Mouse (Mus musculus) left cerebral cortex, postnatal 25 days (tissue): Measurements from ENCODE around the gene Nme2. TPM values are rescaled to one million over a fixed set of nuclear protein-coding genes. Genes with fewer than 3 reads are reported as not detected.

ENCODE experiments used
- DNase-seq, 2 experiments: peaks; one replicate each; pipeline ENCODE4 v3.0.0; 2022; ENCODE audit warnings: low spot score in 2 of 2, mixed read lengths in 1 of 2
- intact Hi-C: fragments of 180-260 bp; cut with DNase I; formaldehyde crosslinking; loops from one replicate; pipeline ENCODE4 v1.15.1; 2025
- total RNA-seq, 2 experiments: library from RNA; stranded (reverse); gene quantifications; 2 replicates each; pipeline ENCODE4 v1.2.3; 2021

Nme2 gene
- total RNA-seq, 2 experiments from 2014 or later, result 63.4 to 79.0 TPM

DNA sequence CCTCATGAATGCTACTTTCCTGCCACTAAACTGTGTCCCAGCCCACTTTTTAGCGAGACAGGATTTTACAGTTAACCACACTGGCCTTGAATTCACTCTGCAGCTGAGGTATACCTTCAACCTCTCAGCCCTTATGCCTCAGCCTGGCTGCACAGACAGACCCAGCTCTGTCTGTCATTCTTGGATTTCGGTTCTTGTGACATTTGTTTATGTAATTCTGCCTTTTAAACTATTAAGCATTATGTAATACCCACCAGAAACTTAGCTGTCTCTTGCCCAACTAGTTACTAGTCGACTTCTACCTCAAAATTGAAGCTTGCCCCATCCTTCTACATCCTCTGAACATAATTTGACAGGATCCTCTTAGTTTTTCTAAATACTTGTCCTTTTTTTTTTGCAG is 48.2 kb downstream of the Nme2 start:
- no peak for DNase-seq
- intact Hi-C loops, result no loop called here

DNA sequence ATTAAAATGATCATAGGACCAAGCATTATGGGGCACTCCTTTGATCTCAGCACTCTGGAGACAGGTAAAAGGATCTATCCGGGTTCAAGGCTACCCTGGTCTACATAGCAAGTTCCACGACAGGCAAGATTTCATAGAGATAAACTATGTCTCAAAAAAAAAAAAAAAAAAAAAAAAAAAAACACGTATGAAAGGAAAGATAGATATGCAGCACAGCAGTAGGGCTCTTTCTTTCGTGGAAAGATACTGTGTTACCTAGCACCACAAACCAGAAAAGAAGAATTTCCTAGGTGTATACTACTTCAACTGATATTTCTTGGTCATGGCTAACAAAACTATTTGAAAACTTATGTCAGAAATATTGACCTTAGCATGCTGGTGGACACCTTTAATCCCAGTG is 49.2 kb downstream of the Nme2 start:
- intact Hi-C loops, result no loop called here
- no peak for DNase-seq

Other genes with a start within 250 kb of the Nme2 start
- 10 to 100 TPM; 23.7 to 24.9 TPM for gene Utp18, start 70.5 kb downstream of the Nme2 start, total RNA-seq
- 10 to 100 TPM; 28.1 to 34.1 TPM for gene Mbtd1, start 70.4 kb downstream of the Nme2 start, total RNA-seq
- 100 to 1,000 TPM; 106 to 109 TPM for gene Gm20390, start 12.0 kb upstream of the Nme2 start, total RNA-seq
- gene Nme1, start 12.3 kb upstream of the Nme2 start, total RNA-seq, result 100 to 1,000 TPM; 119 TPM
- gene Spag9, start 39.8 kb upstream of the Nme2 start, total RNA-seq, result 100 to 1,000 TPM; 272 to 282 TPM